Mouse (Mus musculus): ENCODE results near the gene Pgf.
"Not testable (repeated sequence)": the region's sequence is repeated elsewhere in the genome, so short reads cannot be mapped to it uniquely, and the experiment has no call there.

The Pgf gene

GRCm38 (mm10) chr12:85158801-85159200, 18.8 kb downstream of the Pgf start:
- no peak for DNase-seq (ENCODE audit: low spot score in 2 of 2)

GRCm38 (mm10) chr12:85157797-85158460, 19.7 kb downstream of the Pgf start:
- DNase-seq (ENCODE audit: low spot score in 2 of 2): no peak

GRCm38 (mm10) chr12:85156324-85156723, 21.3 kb downstream of the Pgf start:
- DNase-seq (ENCODE audit: low spot score in 2 of 2): no peak

GRCm38 (mm10) chr12:85153011-85153410, 24.6 kb downstream of the Pgf start:
- no peak for DNase-seq (ENCODE audit: low spot score in 2 of 2)

- DNase-seq (ENCODE audit: low spot score in 2 of 2): peak in 1 of 2 experiments; percentile 28
Measured at GRCm38 (mm10) chr12:85151002-85151774, 26.4 kb downstream of the Pgf start, which contains the start of gene Rps6kl1. Gene Rps6kl1, minus strand, starts transcription at chr12:85151264.

- DNase-seq (ENCODE audit: low spot score in 2 of 2): no peak
Measured at GRCm38 (mm10) chr12:85150321-85151001, 27.1 kb downstream of the Pgf start.

GRCm38 (mm10) chr12:85146881-85147280, 30.7 kb downstream of the Pgf start:
- no peak for DNase-seq (ENCODE audit: low spot score in 2 of 2)

- DNase-seq (ENCODE audit: low spot score in 2 of 2): no peak
Measured at GRCm38 (mm10) chr12:85146355-85146754, 31.2 kb downstream of the Pgf start.

- DNase-seq (ENCODE audit: low spot score in 2 of 2): no peak
Measured at GRCm38 (mm10) chr12:85145630-85146029, 32.0 kb downstream of the Pgf start.

GRCm38 (mm10) chr12:85144821-85145220, 32.8 kb downstream of the Pgf start:
- DNase-seq (ENCODE audit: low spot score in 2 of 2): no peak

- DNase-seq (ENCODE audit: low spot score in 2 of 2): not testable (repeated sequence)
Measured at GRCm38 (mm10) chr12:85144276-85144675, 33.3 kb downstream of the Pgf start.

- DNase-seq (ENCODE audit: low spot score in 2 of 2): peak; percentile 55 to 77
Measured at GRCm38 (mm10) chr12:85142803-85143202, 34.8 kb downstream of the Pgf start.

- DNase-seq (ENCODE audit: low spot score in 2 of 2): no peak
Measured at GRCm38 (mm10) chr12:85141096-85141495, 36.5 kb downstream of the Pgf start.

GRCm38 (mm10) chr12:85140036-85140701, 37.4 kb downstream of the Pgf start:
- no peak for DNase-seq (ENCODE audit: low spot score in 2 of 2)

- DNase-seq (ENCODE audit: low spot score in 2 of 2): no peak
Measured at GRCm38 (mm10) chr12:85136627-85137026, 41.0 kb downstream of the Pgf start.

GRCm38 (mm10) chr12:85135513-85136470, 41.8 kb downstream of the Pgf start:
- no peak for DNase-seq (ENCODE audit: low spot score in 2 of 2)

GRCm38 (mm10) chr12:85134043-85134794, 43.4 kb downstream of the Pgf start:
- DNase-seq (ENCODE audit: low spot score in 2 of 2): no peak

GRCm38 (mm10) chr12:85131361-85131760, 46.2 kb downstream of the Pgf start:
- no peak for DNase-seq (ENCODE audit: low spot score in 2 of 2)

GRCm38 (mm10) chr12:85129426-85129978, 48.1 kb downstream of the Pgf start:
- no peak for DNase-seq (ENCODE audit: low spot score in 2 of 2)

All from spleen, postnatal 14 days (tissue).